Mouse (Mus musculus) frontal cortex, adult 2 months (tissue): ENCODE data around the gene Tmco1. TPM values are rescaled to one million over a fixed set of nuclear protein-coding genes. Genes with fewer than 3 reads are reported as not detected.

Experiments
- DNase-seq, 2 experiments: peaks; one replicate each; pipeline ENCODE4 v3.0.0; 2022; ENCODE audit warnings: low spot score in 1 of 2; ENCODE audit errors: extremely low spot score in 1 of 2
- polyA plus RNA-seq: library from polyadenylated mRNA; depleted of rRNA; stranded (reverse); fragments of >200 nt; gene quantifications from 2 replicates; pipeline ENCODE4 v1.2.3, GENCODE M21; 2012; rRNA removed

Tmco1 gene
- polyA plus RNA-seq, 1 experiment, result 64.0 TPM

DNA sequence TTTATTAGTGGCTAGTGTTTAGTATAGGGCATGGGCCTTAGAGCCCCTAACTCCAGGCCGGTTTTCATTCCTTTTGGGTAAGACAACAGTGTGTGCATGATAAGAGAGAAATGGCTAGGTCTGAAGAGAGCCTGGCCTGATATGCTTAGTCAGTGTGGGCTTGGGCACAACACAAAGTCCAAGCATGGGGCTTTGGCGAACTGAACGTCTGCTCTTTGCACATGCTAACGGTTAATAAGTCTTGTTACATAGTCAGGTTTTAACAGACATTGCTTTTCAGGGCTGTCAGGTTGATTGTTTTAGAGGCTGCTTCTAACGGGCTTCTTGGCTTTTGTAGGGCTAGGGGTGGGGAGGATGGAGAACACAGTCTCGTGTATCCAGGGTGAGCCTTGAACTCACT lies 58.4 kb downstream of the Tmco1 start:
- no peak for DNase-seq

GRCm38 (mm10) chr1:167368018-167368417 lies 59.8 kb downstream of the Tmco1 start:
- DNase-seq, result no peak

- DNase-seq, result no peak
These were observed 60.3 kb downstream of the Tmco1 start for GRCm38 (mm10) chr1:167368513-167368912.

GRCm38 (mm10) chr1:167369905-167370304 lies 61.7 kb downstream of the Tmco1 start:
- DNase-seq, result peak; percentile 78 to 96

- DNase-seq, result no peak
These were observed 64.6 kb downstream of the Tmco1 start for GRCm38 (mm10) chr1:167372739-167373138.

GRCm38 (mm10) chr1:167374003-167374784 lies 66.0 kb downstream of the Tmco1 start:
- DNase-seq, result no peak

- no peak for DNase-seq
These were observed 66.8 kb downstream of the Tmco1 start for GRCm38 (mm10) chr1:167374942-167375341.

- DNase-seq, result no peak
These were observed 69.8 kb downstream of the Tmco1 start for GRCm38 (mm10) chr1:167378019-167378418.

- DNase-seq, result no peak
These were observed 71.6 kb downstream of the Tmco1 start for GRCm38 (mm10) chr1:167379751-167380150.

GRCm38 (mm10) chr1:167380223-167380622 lies 72.0 kb downstream of the Tmco1 start:
- DNase-seq, result no peak

GRCm38 (mm10) chr1:167381050-167382015 lies 73.2 kb downstream of the Tmco1 start:
- DNase-seq, result no peak

DNA sequence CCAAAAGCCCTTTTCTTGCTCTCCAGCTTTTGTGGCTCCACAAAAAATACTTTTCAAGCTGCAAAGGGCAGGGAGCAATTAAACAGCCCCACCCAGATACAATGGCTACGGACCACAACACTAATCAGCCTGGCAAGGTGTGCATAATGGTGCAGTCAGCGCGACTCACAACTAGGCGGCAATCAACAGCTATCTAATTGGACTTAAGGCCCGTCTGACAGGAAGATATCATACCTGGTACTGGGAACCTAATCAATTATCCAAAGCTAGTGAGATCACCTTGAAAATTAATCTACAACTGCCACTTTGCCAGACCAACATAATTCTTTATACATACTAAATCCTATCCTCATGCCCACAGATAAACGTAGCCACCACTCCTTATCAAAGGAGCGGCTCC lies 74.1 kb downstream of the Tmco1 start:
- no peak for DNase-seq

- no peak for DNase-seq
These were observed 74.6 kb downstream of the Tmco1 start for GRCm38 (mm10) chr1:167382763-167383162.

DNA sequence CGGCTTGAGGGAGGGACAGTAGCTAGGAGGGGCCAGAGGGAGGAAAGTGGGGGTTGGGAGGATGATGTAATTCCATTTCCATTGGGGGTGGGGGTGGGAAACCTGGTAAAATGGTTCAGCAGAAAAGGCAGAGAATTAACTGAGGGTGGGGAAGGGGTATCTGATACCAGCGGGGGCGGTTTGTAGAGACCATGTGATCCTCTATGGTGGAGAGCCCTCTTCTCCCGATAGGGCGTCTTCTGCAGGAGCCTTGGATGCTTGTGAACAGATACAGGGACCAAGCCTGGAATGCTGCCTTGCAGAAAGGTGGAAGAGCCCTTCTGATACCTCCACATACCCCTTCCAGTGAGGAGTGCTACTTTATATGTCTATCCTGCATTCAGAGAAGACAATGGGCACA lies 75.0 kb downstream of the Tmco1 start:
- DNase-seq, result no peak

Other genes with a start within 250 kb of the Tmco1 start
- gene Uck2, start 23.1 kb upstream of the Tmco1 start, polyA plus RNA-seq, result 17.5 and 18.4 TPM in 2 replicates
- gene Aldh9a1, start 41.6 kb downstream of the Tmco1 start, polyA plus RNA-seq, result 37.4 and 42.1 TPM in 2 replicates
- gene Mgst3, start 85.5 kb downstream of the Tmco1 start, polyA plus RNA-seq, result 261 and 283 TPM in 2 replicates
- gene Lrrc52, start 158.4 kb downstream of the Tmco1 start, polyA plus RNA-seq, result not detected in 2 replicates